Mouse (Mus musculus) forebrain, embryonic 11.5 days (tissue): ENCODE measurements around the gene Vps52. TPM values are rescaled to one million over a fixed set of nuclear protein-coding genes. Genes with fewer than 3 reads are reported as not detected.

Experiments
- ATAC-seq: fragments of 200-750 bp; cut with Nextera tagmentation; replicated peaks from 2 replicates; pipeline ENCODE4 v1.8.0; 2017; ENCODE audit warnings: moderate TSS enrichment; ENCODE audit not compliant: low FRiP score
- DNase-seq: peaks from one replicate; pipeline ENCODE4 v3.0.0-alpha.2; 2017; ENCODE audit warnings: low spot score
- H3K27ac ChIP-seq: fragments of 300-500 bp; sonication (generic); 2 replicates; pipeline ENCODE4 v1.5.1; 2014; ENCODE audit warnings: low read depth, low read length
- H3K27me3 ChIP-seq: fragments of 300-500 bp; sonication (generic); 2 replicates; pipeline ENCODE4 v1.6.1; 2014; ENCODE audit warnings: mild to moderate bottlenecking, low read length, mixed read lengths; ENCODE audit not compliant: control insufficient read depth, insufficient read depth
- H3K36me3 ChIP-seq: fragments of 300-500 bp; sonication (generic); 2 replicates; pipeline ENCODE4 v1.6.1; 2014; ENCODE audit warnings: mild to moderate bottlenecking, low read length, moderate library complexity, mixed read lengths; ENCODE audit not compliant: control insufficient read depth, insufficient read depth
- H3K4me1 ChIP-seq: fragments of 300-500 bp; sonication (generic); replicated peaks from 2 replicates; pipeline ENCODE4 v1.6.1; 2014; ENCODE audit warnings: low read length, mixed read lengths; ENCODE audit not compliant: control insufficient read depth, insufficient read depth
- H3K4me2 ChIP-seq: fragments of 300-500 bp; sonication (generic); 2 replicates; pipeline ENCODE4 v1.6.1; 2014; ENCODE audit warnings: low read depth, mild to moderate bottlenecking, low read length, moderate library complexity, mixed read lengths; ENCODE audit not compliant: severe bottlenecking
- H3K4me3 ChIP-seq: fragments of 300-500 bp; sonication (generic); 2 replicates; pipeline ENCODE4 v1.5.1; 2014; ENCODE audit warnings: low read depth, low read length
- H3K9ac ChIP-seq: fragments of 300-500 bp; sonication (generic); 2 replicates; pipeline ENCODE4 v1.6.1; 2014; ENCODE audit warnings: low read length
- H3K9me3 ChIP-seq: fragments of 300-500 bp; sonication (generic); 2 replicates; pipeline ENCODE4 v1.6.1; 2016; ENCODE audit warnings: low read length, mixed read lengths; ENCODE audit not compliant: control insufficient read depth
- WGBS: fragments of 180-500 bp; shearing (Covaris S2); extraction: QIAGEN DNeasy Blood & Tissue Kit; methylation state at CpG from one replicate; pipeline ENCODE4 v1.1.7; 2014; 5-methylcytosine and 5-hydroxymethylcytosine counted together
- polyA plus RNA-seq: library from polyadenylated mRNA; unstranded; fragments of >200 nt; fragmentation: Nextera tagmentation; extraction: Ambion mirVana; gene quantifications from 2 replicates; pipeline ENCODE4 v1.2.1, GENCODE M21; 2014

The Vps52 gene
- polyA plus RNA-seq, 1 experiment from 2014 or later = 46.8 TPM

DNA sequence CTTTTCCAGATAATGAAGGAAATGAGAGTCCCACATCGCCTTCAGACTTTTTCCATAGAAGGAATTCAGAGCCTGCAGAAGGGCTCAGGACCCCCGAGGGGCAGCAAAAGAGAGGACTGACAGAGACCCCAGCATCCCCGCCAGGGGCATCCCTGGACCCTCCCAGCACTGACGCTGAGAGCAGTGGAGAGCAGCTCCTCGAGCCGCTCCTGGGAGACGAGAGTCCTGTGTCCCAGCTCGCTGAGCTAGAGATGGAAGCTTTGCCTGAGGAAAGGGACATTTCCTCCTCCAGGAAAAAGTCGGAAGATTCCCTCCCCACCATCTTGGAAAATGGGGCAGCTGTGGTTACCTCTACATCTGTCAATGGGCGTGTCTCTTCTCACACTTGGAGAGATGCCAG is 42.3 kb upstream of the Vps52 start:
- H3K4me1 ChIP-seq = peaks cover 14% of the 10 kb centered on the region
- no peak overlapping the region for H3K4me3 ChIP-seq
- DNase-seq (no peak), ATAC-seq (no peak)
- no peak overlapping the region for H3K27ac ChIP-seq
- no peak overlapping the region for H3K9ac ChIP-seq
- no peaks in the 10 kb centered on the region for H3K9me3 ChIP-seq
- peaks cover 14% of the 10 kb centered on the region for H3K36me3 ChIP-seq
- no peaks in the 10 kb centered on the region for H3K27me3 ChIP-seq
- no peak overlapping the region for H3K4me2 ChIP-seq
- WGBS = 90% methylated on average over 10 of the region's 10 CpGs

DNA sequence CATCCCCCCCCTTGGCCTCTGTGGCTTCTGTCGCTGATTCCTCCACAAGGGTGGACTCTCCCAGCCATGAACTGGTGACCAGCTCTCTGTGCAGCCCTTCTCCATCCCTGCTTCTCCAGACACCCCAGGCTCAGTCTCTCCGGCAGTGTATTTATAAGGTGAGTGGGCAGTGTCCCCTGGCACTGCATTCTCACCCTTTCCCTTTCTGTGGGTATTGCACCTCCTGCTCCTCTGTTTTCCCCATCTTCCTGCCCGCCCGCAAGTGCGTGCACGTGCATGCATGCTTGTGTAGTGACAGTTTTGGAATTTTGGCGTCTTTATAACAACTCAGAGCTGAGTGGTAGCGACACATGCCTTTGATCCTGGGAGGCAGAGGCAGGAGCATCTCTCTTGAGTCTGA is 41.7 kb upstream of the Vps52 start:
- no peak for DNase-seq
- ATAC-seq = no peak
- H3K4me1 ChIP-seq = peaks cover 16% of the 10 kb centered on the region
- no peak overlapping the region for H3K4me2 ChIP-seq
- H3K9ac ChIP-seq = no peak overlapping the region
- no peaks in the 10 kb centered on the region for H3K27me3 ChIP-seq
- no peak overlapping the region for H3K4me3 ChIP-seq
- H3K27ac ChIP-seq = no peak overlapping the region
- peaks cover 14% of the 10 kb centered on the region for H3K36me3 ChIP-seq
- H3K9me3 ChIP-seq = no peaks in the 10 kb centered on the region
- 95% methylated on average over 8 of the region's 8 CpGs for WGBS

DNA sequence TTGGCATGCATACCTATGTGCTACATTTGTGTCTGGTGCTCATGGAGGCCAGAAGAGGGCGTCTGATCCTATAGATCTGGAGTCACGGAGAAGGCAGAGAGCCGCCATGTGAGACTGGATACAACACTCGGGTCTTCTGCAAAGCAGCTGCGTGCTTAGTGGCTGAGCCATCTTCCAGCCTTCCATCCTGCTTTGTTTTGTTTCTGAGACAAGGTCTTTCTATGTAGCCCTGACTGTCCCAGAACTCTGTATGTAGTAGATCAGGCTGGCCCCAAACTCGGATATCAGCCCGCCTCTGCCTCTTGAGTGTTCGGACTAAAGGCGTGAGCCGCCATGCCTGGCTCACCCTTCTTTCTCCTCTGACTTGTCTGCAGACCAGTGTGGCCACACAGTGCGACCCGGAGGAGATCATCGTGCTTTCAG is 40.6 kb upstream of the Vps52 start:
- Histone ChIP-seq H3K4me3 (no peak overlapping the region; the same call in 1 of the 2 replicates), H3K36me3 (peaks cover 14% of the 10 kb centered on the region), H3K9me3 (no peaks in the 10 kb centered on the region), H3K9ac (no peak overlapping the region), H3K27me3 (no peaks in the 10 kb centered on the region), H3K27ac (no peak overlapping the region), H3K4me1 (peaks cover 23% of the 10 kb centered on the region), H3K4me2 (peak overlapping the region; percentile 62)
- DNase-seq (no peak), ATAC-seq (no peak)
- WGBS = 70% methylated on average over 13 of the region's 13 CpGs

DNA sequence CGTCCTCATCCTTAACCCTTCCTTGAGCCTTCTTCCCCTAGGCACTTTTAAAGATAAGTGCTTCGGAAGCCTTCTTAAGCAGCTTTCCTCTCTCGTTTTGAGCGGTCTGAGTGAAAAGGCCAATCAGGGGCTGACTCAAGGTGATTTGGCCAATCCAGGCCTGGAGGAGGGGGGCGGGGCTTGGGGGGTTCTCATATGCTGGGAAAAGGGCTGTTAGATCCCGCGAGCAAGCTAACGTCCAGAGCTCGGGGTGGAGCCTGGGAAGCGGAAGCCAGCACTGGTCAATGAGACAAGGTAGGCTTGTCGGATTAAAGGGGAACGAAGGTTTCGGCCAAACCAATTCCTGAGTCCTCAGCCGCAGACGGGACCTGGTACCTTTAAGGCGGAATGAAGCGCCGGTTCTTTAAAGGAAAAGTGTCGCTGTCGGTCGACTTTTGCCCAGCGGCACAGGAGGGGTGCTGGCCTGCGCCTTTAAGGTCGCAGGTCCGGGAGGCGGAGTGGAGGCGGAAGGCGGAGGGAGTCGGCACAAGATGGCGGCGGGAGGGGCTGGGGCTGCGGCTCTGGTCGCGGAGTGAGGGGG is 39.9 kb upstream of the Vps52 start, which contains the start of the genes Tapbp and Zbtb22:
Tapbp (plus strand) TSS at position 229 of the 580 bp plus-strand sequence.
Zbtb22 (plus strand) TSS at position 234 of the 580 bp plus-strand sequence.
- ATAC-seq = peak; percentile 91
- H3K4me3 ChIP-seq = peak within 1 kb of the TSS; percentile 58

DNA sequence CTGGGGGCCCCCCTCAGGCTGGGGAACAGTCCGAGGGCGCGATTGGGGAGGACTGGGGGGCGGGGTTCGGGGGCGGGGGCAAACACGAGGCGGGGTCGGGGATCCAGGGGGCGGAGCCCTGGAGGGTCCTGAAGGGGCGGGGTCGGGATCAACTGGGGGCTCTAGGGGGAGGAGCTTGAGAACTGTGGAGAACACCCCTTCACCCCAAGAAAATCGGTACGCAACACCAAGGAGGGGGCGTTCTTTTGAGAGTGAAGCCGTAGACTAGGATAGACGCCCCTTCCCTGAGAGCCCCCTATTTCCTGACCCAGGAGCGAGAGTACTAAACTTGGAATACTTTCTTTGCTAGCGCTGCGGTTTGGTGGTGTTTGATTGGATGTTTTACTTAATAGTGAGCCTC is 39.3 kb upstream of the Vps52 start:
- 2% methylated on average over 20 of the region's 20 CpGs for WGBS
- H3K9me3 ChIP-seq = no peaks in the 10 kb centered on the region
- H3K4me1 ChIP-seq = peaks cover 18% of the 10 kb centered on the region
- peak overlapping the region; percentile 70; the same call in 1 of the 2 replicates for H3K27ac ChIP-seq
- peak overlapping the region; percentile 64 for H3K9ac ChIP-seq
- peak overlapping the region; percentile 62 for H3K4me2 ChIP-seq
- H3K27me3 ChIP-seq = no peaks in the 10 kb centered on the region
- H3K4me3 ChIP-seq = peak overlapping the region; percentile 58
- DNase-seq (no peak), ATAC-seq (peak; percentile 29; the same call in 1 of the 2 replicates)
- peaks cover 14% of the 10 kb centered on the region for H3K36me3 ChIP-seq

More for the DNA sequence above, 39.9 kb upstream of the Vps52 start, which contains the start of the genes Tapbp and Zbtb22:
- H3K27ac ChIP-seq = peak within 1 kb of the TSS; percentile 70; the same call in 1 of the 2 replicates
- no peaks in the 10 kb centered on the region for H3K9me3 ChIP-seq
- WGBS = under 1% methylated on average over 34 of the region's 34 CpGs
- peak within 1 kb of the TSS; percentile 62 for H3K4me2 ChIP-seq
- peaks cover 18% of the 10 kb centered on the region for H3K4me1 ChIP-seq
- DNase-seq = peak; percentile 98
- peak within 1 kb of the TSS; percentile 64 for H3K9ac ChIP-seq
- no peaks in the 10 kb centered on the region for H3K27me3 ChIP-seq
- peaks cover 14% of the 10 kb centered on the region for H3K36me3 ChIP-seq

DNA sequence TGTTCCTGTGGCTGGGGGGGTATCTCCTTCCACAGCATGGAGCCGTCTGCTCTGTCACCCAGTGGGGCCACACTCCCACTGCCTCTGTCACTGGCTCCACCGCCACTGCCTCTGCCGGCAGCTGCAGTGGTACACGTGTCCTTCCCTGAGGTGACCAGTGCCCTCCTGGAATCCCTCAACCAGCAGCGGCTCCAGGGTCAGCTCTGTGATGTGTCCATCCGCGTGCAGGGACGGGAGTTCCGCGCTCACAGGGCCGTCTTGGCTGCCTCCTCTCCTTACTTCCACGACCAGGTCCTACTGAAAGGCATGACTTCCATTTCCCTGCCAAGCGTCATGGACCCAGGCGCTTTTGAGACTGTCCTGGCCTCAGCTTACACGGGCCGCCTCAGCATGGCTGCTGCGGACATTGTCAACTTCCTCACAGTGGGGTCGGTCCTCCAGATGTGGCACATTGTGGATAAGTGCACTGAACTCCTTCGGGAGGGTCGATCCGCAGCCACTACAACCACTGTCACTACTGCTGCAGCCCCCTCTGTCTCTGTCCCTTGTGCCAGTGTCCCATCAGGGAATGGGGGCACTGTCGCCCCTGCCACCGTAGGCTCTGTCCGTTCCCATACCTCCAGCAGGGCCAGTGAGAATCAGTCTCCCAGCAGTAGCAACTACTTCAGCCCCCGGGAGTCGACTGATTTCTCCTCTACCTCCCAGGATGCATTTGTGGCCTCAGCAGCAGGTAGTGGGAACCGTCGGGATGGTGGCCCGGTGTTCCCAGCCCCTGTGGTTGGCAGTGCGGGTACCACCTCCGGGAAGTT is 38.6 kb upstream of the Vps52 start:
- no peak for DNase-seq
- peaks cover 17% of the 10 kb centered on the region for H3K4me1 ChIP-seq
- no peak for ATAC-seq
- no peaks in the 10 kb centered on the region for H3K9me3 ChIP-seq
- no peak overlapping the region for H3K27ac ChIP-seq
- no peak overlapping the region; the same call in 1 of the 2 replicates for H3K9ac ChIP-seq
- 75% methylated on average over 31 of the region's 31 CpGs for WGBS
- no peaks in the 10 kb centered on the region for H3K27me3 ChIP-seq
- H3K36me3 ChIP-seq = peaks cover 12% of the 10 kb centered on the region
- H3K4me3 ChIP-seq = peak overlapping the region; percentile 58
- peak overlapping the region; percentile 62 for H3K4me2 ChIP-seq

DNA sequence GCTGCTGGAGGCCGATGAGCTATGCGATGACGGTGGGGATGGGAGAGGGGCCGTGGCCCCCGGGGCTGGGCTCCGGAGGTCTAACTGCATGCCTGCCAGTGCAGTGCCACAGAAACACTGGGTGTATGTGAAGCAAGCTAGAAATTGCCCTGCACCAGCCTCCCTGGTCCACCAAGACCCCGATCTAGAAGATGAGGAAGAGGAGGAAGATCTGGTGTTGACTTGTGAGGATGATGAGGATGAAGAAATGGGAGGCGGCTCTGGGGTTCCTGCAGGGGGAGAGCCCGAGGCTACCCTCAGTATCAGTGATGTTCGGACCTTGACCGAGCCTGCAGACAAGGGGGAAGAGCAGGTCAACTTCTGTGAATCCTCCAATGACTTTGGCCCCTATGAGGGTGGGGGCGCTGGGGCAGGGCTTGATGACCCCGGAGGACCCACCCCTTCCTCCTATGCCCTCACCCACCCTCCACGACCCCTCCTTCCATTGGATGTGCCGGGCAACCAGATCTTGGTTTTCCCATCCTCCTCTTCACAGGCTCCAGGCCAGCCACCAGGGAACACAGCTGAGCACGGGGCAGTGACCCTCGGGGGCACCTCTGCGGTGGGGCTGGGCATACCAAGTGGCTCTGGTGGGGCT is 37.8 kb upstream of the Vps52 start:
- peaks cover 17% of the 10 kb centered on the region for H3K4me1 ChIP-seq
- DNase-seq (no peak), ATAC-seq (no peak)
- no peak overlapping the region for H3K27ac ChIP-seq
- H3K4me3 ChIP-seq = no peak overlapping the region
- H3K4me2 ChIP-seq = no peak overlapping the region
- no peaks in the 10 kb centered on the region for H3K27me3 ChIP-seq
- WGBS = 85% methylated on average over 18 of the region's 18 CpGs
- H3K36me3 ChIP-seq = peaks cover 9% of the 10 kb centered on the region
- H3K9ac ChIP-seq = no peak overlapping the region
- no peaks in the 10 kb centered on the region for H3K9me3 ChIP-seq
